Mouse (Mus musculus) brown adipose tissue, adult 24 weeks (tissue): Measurements from ENCODE around the gene Usp37. TPM values are rescaled to one million over a fixed set of nuclear protein-coding genes. Genes with fewer than 3 reads are reported as not detected.
A peak's percentile ranks its signal among the peaks of the same experiment; 100 is the strongest.
"Not testable (repeated sequence)": the region's sequence is repeated elsewhere in the genome, so short reads cannot be mapped to it uniquely, and the experiment has no call there.

Experiments used
- H3K27ac ChIP-seq: fragments of 200-500 bp; replicated peaks from 2 replicates; pipeline ENCODE4 v1.5.1; 2012; ENCODE audit warnings: low read depth, mild to moderate bottlenecking, low read length
- H3K4me1 ChIP-seq: fragments of 200-500 bp; 2 replicates; pipeline ENCODE4 v1.6.1; 2012; ENCODE audit warnings: low read length, mixed read lengths; ENCODE audit not compliant: control insufficient read depth, insufficient read depth, insufficient read length
- H3K4me3 ChIP-seq: fragments of 200-500 bp; 2 replicates; pipeline ENCODE4 v1.5.1; 2012; ENCODE audit warnings: low read depth, mild to moderate bottlenecking, low read length, moderate library complexity; ENCODE audit not compliant: insufficient read depth
- polyA plus RNA-seq: library from polyadenylated mRNA; stranded (reverse); fragments of >200 nt; gene quantifications from 2 replicates; pipeline ENCODE4 v1.2.4, GENCODE M21; 2012; ENCODE audit not compliant: missing spikeins, insufficient read depth, insufficient read length

Gene Usp37
- 3.4 and 3.6 TPM in 2 replicates for polyA plus RNA-seq

DNA sequence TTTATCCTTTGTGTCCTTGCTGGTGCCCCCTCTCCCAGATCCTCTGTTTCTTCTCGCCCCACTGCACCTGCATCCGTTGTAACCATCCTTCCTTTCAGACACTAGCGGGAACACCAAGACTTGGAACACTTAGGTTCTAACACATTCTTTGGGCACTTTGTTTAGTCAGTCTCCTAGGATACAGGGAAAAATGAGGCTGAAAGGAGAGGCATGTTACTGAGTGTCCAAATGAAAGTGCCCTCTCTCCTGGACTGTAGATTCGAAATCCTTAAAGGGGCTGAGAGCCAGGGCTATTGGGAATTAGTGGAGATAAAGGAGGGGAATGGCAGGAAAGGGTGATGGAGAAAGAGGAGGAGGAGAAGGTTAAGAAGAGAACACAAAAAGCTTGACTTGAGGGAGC, at the start of gene Usp37:
TSS of gene Usp37 (minus strand) at position 101 of the 400 bp plus-strand sequence.
- H3K4me3 ChIP-seq, result no peak within 1 kb of the TSS
- no peak within 1 kb of the TSS for H3K27ac ChIP-seq
- no peaks in the 10 kb centered on the region for H3K4me1 ChIP-seq

DNA sequence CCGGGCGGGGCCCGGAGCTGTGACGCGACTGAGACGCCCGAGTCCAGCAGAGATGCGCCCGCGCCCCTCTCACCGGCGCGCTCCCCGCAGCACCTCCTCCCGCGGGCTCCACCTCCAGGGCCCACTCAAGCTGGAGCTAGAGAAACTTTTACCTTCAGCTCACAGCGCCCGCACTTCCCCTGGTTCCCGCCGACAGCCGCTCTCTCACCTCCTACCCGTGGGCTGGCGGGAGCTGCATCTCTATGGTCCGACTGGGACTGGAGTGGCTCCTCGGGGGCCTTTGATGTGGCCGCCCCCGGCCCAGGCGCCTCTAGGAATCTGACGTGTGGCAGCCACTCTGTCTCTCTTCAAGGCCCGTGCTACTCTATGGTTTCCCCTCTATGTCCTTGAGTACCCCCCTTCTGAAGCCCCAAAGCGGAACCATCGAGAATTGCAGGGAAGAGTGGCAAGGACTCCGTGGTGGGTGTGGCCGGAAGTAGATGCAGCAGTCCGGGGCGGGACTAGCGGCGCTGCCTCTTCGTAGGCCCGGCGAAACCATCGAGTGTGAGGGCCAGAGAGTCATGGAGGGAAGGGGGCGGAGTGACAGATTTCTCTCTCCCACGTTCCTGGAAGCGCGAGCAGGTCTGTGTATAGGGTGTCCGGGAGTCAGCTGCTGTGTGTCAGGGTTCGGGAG, 43.8 kb upstream of the Usp37 start, which contains the start of the genes Zfp142 and Bcs1l:
TSS of gene Zfp142 (minus strand) at position 474 of the 673 bp plus-strand sequence.
TSS of gene Bcs1l (plus strand) at position 517 of the 673 bp plus-strand sequence.
- peaks cover 4% of the 10 kb centered on the region; the same call in 1 of the 2 replicates for H3K4me1 ChIP-seq
- peak within 1 kb of the TSS; percentile 84 for H3K4me3 ChIP-seq
- peak within 1 kb of the TSS; percentile 52 for H3K27ac ChIP-seq

DNA sequence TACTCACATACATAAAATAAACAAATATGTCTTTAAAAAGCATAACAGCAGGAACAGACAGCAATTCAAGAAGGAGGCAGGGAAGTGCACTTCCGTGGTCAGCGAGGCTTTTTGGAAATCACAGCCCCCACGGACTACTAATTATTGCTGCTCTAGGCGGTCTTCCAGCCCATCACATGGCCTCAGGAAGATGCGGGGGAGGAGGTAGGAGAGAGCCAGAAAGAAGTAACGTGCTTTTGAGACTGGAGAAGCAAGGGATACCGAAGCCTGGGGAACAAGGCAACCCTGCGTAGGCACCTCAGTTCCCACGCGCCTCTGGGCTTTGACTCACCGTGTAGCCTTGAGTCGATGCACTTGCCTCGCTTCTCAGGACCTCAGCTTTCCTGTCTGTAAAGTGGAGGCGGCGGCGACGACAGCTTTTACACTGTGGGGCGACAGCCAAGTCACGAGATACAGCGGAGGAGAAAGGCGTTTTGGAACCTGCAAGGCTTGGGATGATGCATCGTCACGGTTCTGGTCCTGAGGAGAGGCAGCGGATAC, 43.2 kb upstream of the Usp37 start:
- Histone ChIP-seq H3K4me3 (peak overlapping the region; percentile 70), H3K4me1 (peaks cover 4% of the 10 kb centered on the region; the same call in 1 of the 2 replicates), H3K27ac (peak overlapping the region; percentile 52)

DNA sequence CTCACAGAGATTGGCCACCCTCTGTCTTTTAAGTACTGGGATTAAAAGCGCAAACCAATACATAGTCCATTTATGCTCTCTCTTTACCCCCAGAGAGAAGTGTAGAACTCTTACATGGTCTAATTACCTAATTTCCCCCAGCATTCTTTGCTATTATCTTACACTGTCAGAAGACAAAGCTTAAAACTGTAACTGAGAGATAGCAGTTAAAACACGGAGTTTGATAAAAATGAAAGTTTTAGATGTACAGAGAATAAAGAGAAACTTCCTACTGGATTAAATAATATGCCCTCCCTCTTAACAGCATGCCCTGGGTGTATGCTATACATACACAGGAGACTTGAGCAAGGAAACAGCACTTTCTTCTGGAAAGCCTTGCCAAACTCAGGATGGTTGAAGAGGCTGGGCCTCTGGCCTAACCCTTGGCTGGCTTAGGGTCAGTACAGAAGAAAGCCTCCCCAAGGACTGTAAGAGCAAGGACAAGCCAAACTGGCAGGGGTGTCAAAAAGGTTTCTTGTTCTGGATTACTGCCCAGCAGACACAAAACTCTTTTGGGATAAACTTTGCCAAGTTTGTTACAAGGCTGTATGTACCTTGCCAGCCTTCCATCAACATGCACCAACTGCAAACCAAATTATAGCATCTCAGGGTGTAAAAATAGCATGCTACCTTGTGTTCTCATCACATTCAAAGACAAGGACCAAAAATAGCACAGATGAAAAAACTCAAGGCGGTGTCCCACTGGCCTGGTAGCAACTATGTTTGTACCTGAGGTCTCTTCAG, 40.7 kb upstream of the Usp37 start:
- Histone ChIP-seq H3K4me3 (no peak overlapping the region), H3K27ac (no peak overlapping the region), H3K4me1 (peaks cover 4% of the 10 kb centered on the region; the same call in 1 of the 2 replicates)

DNA sequence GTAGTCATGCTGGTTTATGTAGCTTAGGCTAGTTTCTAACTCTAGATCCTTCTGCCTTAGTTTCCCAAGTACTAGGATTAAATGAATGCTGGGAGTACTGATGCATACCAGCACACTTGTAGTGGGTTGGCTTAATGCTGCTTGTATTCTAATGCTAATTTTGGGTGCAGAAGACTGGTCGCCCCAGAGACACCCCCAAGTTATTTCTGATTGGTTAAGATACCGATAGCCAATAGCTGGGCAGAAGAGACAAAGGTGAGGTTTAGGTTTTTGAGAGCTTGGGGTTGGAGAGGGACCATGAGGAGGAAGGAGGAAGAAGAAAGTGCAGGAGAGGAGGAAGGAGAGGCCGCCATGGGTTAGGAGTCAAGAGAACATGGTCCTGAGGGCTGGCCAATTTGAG, 38.5 kb upstream of the Usp37 start:
- H3K27ac ChIP-seq, result no peak overlapping the region
- no peak overlapping the region for H3K4me3 ChIP-seq
- peaks cover 2% of the 10 kb centered on the region; the same call in 1 of the 2 replicates for H3K4me1 ChIP-seq

DNA sequence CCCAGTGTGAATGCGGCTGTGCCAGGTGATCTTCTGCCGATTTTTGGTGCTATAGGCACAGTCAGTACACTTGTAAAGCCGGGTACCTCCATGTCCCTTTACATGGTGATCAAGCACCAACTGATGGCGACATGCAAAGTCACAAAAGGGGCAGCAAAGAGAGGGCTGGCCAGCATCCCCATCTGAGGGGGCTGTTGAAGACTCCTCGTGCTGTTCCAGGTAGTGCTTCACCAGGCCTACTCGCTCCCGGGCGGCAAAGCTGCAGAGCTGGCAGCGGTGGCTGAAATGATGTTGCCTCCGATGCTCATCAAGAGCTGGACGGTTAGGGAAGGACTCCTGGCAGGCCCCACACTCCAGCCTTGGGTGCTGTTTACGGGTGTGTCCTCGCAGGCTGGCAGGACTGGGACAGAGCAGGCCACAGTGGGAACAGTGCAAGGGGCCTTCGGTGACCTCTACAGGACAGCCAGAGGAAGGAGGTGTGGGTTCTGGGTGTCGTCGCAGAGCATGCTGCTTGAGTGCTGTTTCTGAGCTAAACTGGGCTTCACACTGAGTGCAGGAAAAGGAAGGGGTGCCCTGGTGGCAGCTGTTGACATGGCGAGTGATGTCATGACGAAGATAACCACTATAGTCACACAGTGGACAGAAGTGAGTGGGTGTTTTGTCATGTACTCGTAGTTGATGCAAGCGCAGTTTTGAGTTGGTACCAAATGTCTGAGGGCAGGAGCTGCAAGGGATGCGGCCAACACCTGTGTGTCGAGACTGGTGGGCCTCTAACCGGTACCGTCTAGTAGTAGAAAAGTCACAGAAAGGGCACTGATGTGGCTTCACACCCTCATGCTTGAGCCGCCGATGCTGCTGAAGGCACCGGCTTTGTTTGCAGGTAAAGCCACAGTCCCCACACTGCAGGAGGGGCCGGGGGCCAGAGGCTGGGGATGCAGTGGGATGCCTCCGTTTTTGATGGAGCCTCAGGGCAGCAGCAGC, 25.9 kb upstream of the Usp37 start:
- H3K4me3 ChIP-seq, result no peak overlapping the region
- H3K4me1 ChIP-seq, result no peaks in the 10 kb centered on the region
- no peak overlapping the region for H3K27ac ChIP-seq

DNA sequence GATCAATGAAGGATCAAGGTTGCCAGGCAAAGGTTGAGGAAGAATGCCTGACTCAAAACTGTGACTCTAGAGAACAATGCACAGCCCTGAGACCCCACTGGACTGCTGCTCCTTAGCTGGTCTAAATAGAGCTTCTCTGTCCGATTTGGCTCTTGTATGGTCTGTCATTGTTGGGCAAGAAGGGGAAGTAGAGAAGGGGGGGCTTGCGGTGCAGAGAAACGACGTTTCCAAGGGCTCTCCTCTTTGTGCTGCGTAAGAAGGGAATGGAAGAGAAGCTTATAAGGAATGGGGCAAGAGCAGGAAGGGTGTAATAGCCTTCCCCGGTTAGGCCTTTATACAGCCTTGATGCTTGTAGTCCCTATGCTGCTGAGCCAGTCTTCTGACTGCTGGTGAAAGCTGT, 21.8 kb upstream of the Usp37 start:
- no peaks in the 10 kb centered on the region for H3K4me1 ChIP-seq
- H3K4me3 ChIP-seq, result no peak overlapping the region
- H3K27ac ChIP-seq, result no peak overlapping the region

DNA sequence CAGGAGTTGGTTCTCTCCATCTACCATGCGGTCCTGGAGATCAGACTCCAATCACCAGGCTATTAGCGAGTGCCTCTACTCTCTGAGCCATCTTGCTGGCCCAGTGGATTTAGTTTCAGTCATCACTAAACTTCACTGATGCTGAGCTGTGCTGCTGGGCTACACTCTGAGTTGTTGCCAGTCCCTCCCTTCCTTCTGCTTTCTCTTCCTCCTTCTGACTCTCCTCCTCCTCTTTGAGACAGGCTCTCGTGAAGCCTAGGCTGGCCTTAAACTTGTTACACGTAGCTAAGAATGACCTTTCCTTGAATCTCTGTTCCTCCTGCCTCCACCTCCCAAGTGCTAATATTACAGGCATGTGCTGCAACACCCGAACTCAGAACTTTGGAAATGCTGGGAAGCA, 15.0 kb upstream of the Usp37 start:
- H3K4me1 ChIP-seq, result no peaks in the 10 kb centered on the region
- H3K27ac ChIP-seq, result no peak overlapping the region
- no peak overlapping the region for H3K4me3 ChIP-seq

DNA sequence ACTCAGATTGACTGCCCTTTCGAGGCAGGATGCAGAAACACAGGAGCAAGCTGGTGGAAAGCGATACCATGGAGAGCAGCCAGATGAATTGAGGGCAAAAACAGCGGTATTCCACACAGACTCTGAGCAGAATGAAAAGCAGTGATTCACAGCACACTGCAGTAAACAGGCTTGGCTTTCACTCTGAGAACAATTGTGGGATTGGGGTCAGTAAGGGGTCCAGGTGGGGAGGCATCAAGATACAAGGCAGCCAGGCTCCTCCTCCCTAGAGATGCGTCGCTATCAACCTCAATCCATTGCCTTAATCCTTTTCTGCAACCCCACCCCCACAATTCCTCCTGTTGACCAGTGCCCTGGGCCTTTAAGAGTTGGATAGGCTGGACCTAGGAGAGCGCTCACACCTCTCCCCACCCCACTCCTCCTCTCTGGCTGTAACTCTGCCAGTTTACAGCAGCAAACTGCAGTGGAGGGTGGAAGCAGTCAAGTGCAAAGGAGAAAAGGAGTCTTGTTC, 1.6 kb downstream of the Usp37 start, which contains the start of gene Plcd4:
TSS of gene Plcd4 (plus strand) at position 438 of the 511 bp plus-strand sequence.
- Histone ChIP-seq H3K4me1 (no peaks in the 10 kb centered on the region), H3K4me3 (no peak within 1 kb of the TSS), H3K27ac (no peak within 1 kb of the TSS)

DNA sequence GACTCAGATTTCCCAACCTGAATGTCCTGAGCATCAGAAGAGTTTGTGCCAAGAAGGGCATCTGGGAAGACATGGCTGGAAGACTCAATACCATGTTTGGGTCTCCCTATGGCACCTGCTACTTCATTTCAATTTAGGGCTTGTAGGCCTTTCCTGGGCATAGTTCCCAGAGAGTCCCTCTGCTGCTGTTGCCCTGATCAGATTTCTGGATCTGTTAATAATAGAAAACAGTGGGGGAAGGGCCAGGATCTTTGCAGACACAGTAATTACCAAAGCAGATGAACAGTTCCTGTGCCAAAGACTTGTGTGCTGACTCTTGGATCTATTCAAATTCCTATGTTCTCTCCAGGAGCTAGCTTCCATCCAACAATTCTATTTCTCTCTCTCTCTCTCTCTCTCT, 5.4 kb downstream of the Usp37 start:
- Histone ChIP-seq H3K4me1 (no peaks in the 10 kb centered on the region), H3K27ac (no peak overlapping the region), H3K4me3 (no peak overlapping the region)

DNA sequence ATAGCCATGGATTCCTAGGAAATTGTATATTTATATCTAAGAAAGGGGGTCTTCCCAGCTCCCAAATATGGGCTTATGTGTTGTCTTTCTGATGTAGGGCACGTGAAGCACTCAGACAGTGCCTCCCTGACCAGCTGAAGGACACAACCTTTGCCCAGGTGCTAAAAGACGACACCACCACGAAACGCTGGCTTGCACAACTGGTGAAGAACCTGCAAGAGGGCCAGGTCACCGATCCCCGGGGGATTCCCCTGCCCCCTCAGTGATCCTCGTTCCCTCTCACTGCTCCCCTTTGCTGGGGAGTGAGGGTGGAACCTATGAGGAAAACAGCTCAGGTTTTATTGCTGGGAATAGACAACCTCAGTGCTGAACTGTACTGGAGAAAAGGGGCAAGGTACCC, 15.5 kb downstream of the Usp37 start:
- Histone ChIP-seq H3K27ac (no peak overlapping the region), H3K4me1 (no peaks in the 10 kb centered on the region)

DNA sequence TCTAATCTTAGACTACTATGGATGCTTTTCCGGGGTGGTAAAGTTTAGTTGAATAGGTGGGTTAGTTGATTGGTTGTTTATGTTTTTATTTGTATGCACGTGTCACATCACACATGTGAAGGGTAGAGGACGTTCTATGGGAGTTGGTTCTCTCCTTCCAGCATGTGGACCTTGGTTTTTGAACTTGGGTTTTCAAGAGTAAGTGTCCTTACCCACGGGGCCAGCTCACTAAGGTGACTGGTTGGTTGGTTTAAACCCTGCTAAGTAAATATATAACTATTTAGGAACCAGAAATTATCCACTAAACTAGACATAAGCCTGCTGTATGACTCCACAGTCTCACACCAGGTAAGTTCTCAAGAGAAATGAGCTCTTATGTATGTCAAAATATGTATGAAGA, 19.3 kb downstream of the Usp37 start:
- Histone ChIP-seq H3K4me3 (no peak overlapping the region), H3K27ac (no peak overlapping the region), H3K4me1 (no peaks in the 10 kb centered on the region)

More for the DNA sequence above, 15.5 kb downstream of the Usp37 start:
- H3K4me3 ChIP-seq, result no peak overlapping the region

DNA sequence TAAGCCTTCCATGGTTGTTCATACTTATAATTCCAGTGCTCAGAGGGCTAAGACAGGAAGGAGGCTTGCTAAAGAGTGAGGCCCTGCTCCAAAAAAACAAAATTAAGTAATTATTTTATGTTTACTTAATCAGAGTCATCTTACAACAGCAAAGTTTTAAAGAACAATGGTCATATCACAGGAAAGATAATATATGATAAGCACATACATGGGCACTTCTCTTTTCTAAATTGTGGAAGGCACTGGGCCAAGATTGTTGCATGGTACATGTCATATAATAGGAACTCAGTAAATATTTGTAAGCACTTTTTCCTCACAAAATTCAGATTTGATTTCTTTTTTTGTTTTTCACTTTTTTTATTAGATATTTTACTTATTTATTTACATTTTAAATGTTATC, 24.2 kb downstream of the Usp37 start:
- Histone ChIP-seq H3K27ac (no peak overlapping the region), H3K4me3 (no peak overlapping the region), H3K4me1 (no peaks in the 10 kb centered on the region)

DNA sequence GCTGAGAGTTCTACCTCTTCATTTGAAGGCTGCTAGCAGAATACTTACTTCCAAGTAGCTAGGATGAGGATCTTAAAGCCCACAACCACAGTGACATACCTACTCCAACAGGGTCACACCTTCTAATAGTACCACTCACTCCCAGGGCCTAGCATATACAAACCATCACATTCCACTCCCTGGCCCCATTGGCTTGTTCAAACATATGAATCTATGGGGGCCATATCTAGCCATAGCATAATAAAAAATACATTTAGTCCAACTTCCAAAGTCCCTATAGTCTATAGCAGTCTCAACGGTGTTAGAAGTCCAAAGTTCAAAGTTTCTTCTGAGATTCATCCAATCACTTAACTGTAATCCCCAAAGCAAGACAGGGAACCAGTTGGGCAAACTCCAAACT, 31.1 kb downstream of the Usp37 start:
- H3K27ac ChIP-seq, H3K4me3 ChIP-seq, H3K4me1 ChIP-seq: not testable (repeated sequence)
